Mouse (Mus musculus) forebrain, embryonic 11.5 days (tissue): ENCODE data around the gene Trmt61a. TPM values are rescaled to one million over a fixed set of nuclear protein-coding genes. Genes with fewer than 3 reads are reported as not detected.
A peak's percentile ranks its signal among the peaks of the same experiment; 100 is the strongest.

Experiments
- ATAC-seq: fragments of 200-750 bp; cut with Nextera tagmentation; replicated peaks from 2 replicates; pipeline ENCODE4 v1.8.0; 2017; ENCODE audit warnings: moderate TSS enrichment; ENCODE audit not compliant: low FRiP score
- DNase-seq: peaks from one replicate; pipeline ENCODE4 v3.0.0-alpha.2; 2017; ENCODE audit warnings: low spot score
- H3K27ac ChIP-seq: fragments of 300-500 bp; sonication (generic); 2 replicates; pipeline ENCODE4 v1.5.1; 2014; ENCODE audit warnings: low read depth, low read length
- H3K27me3 ChIP-seq: fragments of 300-500 bp; sonication (generic); 2 replicates; pipeline ENCODE4 v1.6.1; 2014; ENCODE audit warnings: mild to moderate bottlenecking, low read length, mixed read lengths; ENCODE audit not compliant: control insufficient read depth, insufficient read depth
- H3K36me3 ChIP-seq: fragments of 300-500 bp; sonication (generic); 2 replicates; pipeline ENCODE4 v1.6.1; 2014; ENCODE audit warnings: mild to moderate bottlenecking, low read length, moderate library complexity, mixed read lengths; ENCODE audit not compliant: control insufficient read depth, insufficient read depth
- H3K4me1 ChIP-seq: fragments of 300-500 bp; sonication (generic); replicated peaks from 2 replicates; pipeline ENCODE4 v1.6.1; 2014; ENCODE audit warnings: low read length, mixed read lengths; ENCODE audit not compliant: control insufficient read depth, insufficient read depth
- H3K4me2 ChIP-seq: fragments of 300-500 bp; sonication (generic); 2 replicates; pipeline ENCODE4 v1.6.1; 2014; ENCODE audit warnings: low read depth, mild to moderate bottlenecking, low read length, moderate library complexity, mixed read lengths; ENCODE audit not compliant: severe bottlenecking
- H3K4me3 ChIP-seq: fragments of 300-500 bp; sonication (generic); 2 replicates; pipeline ENCODE4 v1.5.1; 2014; ENCODE audit warnings: low read depth, low read length
- H3K9ac ChIP-seq: fragments of 300-500 bp; sonication (generic); 2 replicates; pipeline ENCODE4 v1.6.1; 2014; ENCODE audit warnings: low read length
- H3K9me3 ChIP-seq: fragments of 300-500 bp; sonication (generic); 2 replicates; pipeline ENCODE4 v1.6.1; 2016; ENCODE audit warnings: low read length, mixed read lengths; ENCODE audit not compliant: control insufficient read depth
- WGBS: fragments of 180-500 bp; shearing (Covaris S2); extraction: QIAGEN DNeasy Blood & Tissue Kit; methylation state at CpG from one replicate; pipeline ENCODE4 v1.1.7; 2014; 5-methylcytosine and 5-hydroxymethylcytosine counted together
- polyA plus RNA-seq: library from polyadenylated mRNA; unstranded; fragments of >200 nt; fragmentation: Nextera tagmentation; extraction: Ambion mirVana; gene quantifications from 2 replicates; pipeline ENCODE4 v1.2.1, GENCODE M21; 2014

Gene Trmt61a
- polyA plus RNA-seq, 1 experiment from 2014 or later: 12.9 TPM

- DNase-seq: no peak
- 31% methylated on average over 2 of the region's 2 CpGs for WGBS
These were observed 10.1 kb downstream of the Trmt61a start for GRCm38 (mm10) chr12:111688069-111688428.

GRCm38 (mm10) chr12:111689426-111689825, 11.5 kb downstream of the Trmt61a start:
- DNase-seq (no peak), ATAC-seq (no peak)
- H3K4me2 ChIP-seq: no peak overlapping the region
- H3K4me1 ChIP-seq: peaks cover 45% of the 10 kb centered on the region
- no peaks in the 10 kb centered on the region for H3K27me3 ChIP-seq
- no peaks in the 10 kb centered on the region for H3K9me3 ChIP-seq
- 90% methylated on average over 11 of the region's 11 CpGs for WGBS
- H3K9ac ChIP-seq: no peak overlapping the region
- H3K36me3 ChIP-seq: no peaks in the 10 kb centered on the region
- no peak overlapping the region for H3K4me3 ChIP-seq
- no peak overlapping the region for H3K27ac ChIP-seq

More at GRCm38 (mm10) chr12:111688069-111688428, 10.1 kb downstream of the Trmt61a start:
- H3K4me2 ChIP-seq: no peak overlapping the region
- H3K27me3 ChIP-seq: no peaks in the 10 kb centered on the region
- H3K9ac ChIP-seq: peak overlapping the region; percentile 52; the same call in 1 of the 2 replicates
- H3K9me3 ChIP-seq: no peaks in the 10 kb centered on the region
- no peak overlapping the region for H3K4me3 ChIP-seq
- H3K4me1 ChIP-seq: peaks cover 34% of the 10 kb centered on the region
- H3K27ac ChIP-seq: peak overlapping the region; percentile 68; the same call in 1 of the 2 replicates
- no peak for ATAC-seq
- H3K36me3 ChIP-seq: no peaks in the 10 kb centered on the region; the same call in 1 of the 2 replicates

- no peak overlapping the region for H3K4me2 ChIP-seq
These were observed 13.5 kb downstream of the Trmt61a start for GRCm38 (mm10) chr12:111691346-111691872.

GRCm38 (mm10) chr12:111692899-111693298, 15.0 kb downstream of the Trmt61a start:
- no peak overlapping the region for H3K4me3 ChIP-seq
- H3K27me3 ChIP-seq: no peaks in the 10 kb centered on the region
- DNase-seq (no peak), ATAC-seq (no peak)
- no peaks in the 10 kb centered on the region for H3K9me3 ChIP-seq
- peaks cover 56% of the 10 kb centered on the region for H3K4me1 ChIP-seq
- peak overlapping the region; percentile 58 for H3K9ac ChIP-seq
- H3K4me2 ChIP-seq: peak overlapping the region; percentile 40; the same call in 1 of the 2 replicates
- no peaks in the 10 kb centered on the region for H3K36me3 ChIP-seq
- 73% methylated on average over 5 of the region's 5 CpGs for WGBS
- peak overlapping the region; percentile 95 for H3K27ac ChIP-seq

More at GRCm38 (mm10) chr12:111691346-111691872, 13.5 kb downstream of the Trmt61a start:
- ATAC-seq: peak; percentile 19; the same call in 1 of the 2 replicates
- peak overlapping the region; percentile 95 for H3K27ac ChIP-seq
- WGBS: 6% methylated on average over 5 of the region's 5 CpGs
- H3K4me1 ChIP-seq: peaks cover 63% of the 10 kb centered on the region
- H3K4me3 ChIP-seq: no peak overlapping the region
- no peaks in the 10 kb centered on the region for H3K27me3 ChIP-seq
- H3K9ac ChIP-seq: peak overlapping the region; percentile 47
- peak; percentile 78 for DNase-seq
- H3K36me3 ChIP-seq: no peaks in the 10 kb centered on the region
- H3K9me3 ChIP-seq: no peaks in the 10 kb centered on the region

GRCm38 (mm10) chr12:111693341-111694270, 15.7 kb downstream of the Trmt61a start:
- peak overlapping the region; percentile 5; the same call in 1 of the 2 replicates for H3K4me3 ChIP-seq
- H3K36me3 ChIP-seq: no peaks in the 10 kb centered on the region
- DNase-seq (peak; percentile 94), ATAC-seq (peak; percentile 92)
- peak overlapping the region; percentile 95 for H3K27ac ChIP-seq
- WGBS: 10% methylated on average over 18 of the region's 18 CpGs
- H3K4me1 ChIP-seq: peaks cover 53% of the 10 kb centered on the region
- H3K27me3 ChIP-seq: no peaks in the 10 kb centered on the region
- H3K9ac ChIP-seq: peak overlapping the region; percentile 58
- peak overlapping the region; percentile 40 for H3K4me2 ChIP-seq
- no peaks in the 10 kb centered on the region for H3K9me3 ChIP-seq

GRCm38 (mm10) chr12:111694271-111694781, 16.4 kb downstream of the Trmt61a start:
- DNase-seq (peak; percentile 78), ATAC-seq (no peak; the same call in 1 of the 2 replicates)
- H3K4me1 ChIP-seq: peaks cover 53% of the 10 kb centered on the region
- peak overlapping the region; percentile 5; the same call in 1 of the 2 replicates for H3K4me3 ChIP-seq
- 1% methylated on average over 12 of the region's 12 CpGs for WGBS
- no peaks in the 10 kb centered on the region for H3K36me3 ChIP-seq
- H3K9me3 ChIP-seq: no peaks in the 10 kb centered on the region
- H3K27ac ChIP-seq: peak overlapping the region; percentile 95
- peak overlapping the region; percentile 58 for H3K9ac ChIP-seq
- H3K27me3 ChIP-seq: no peaks in the 10 kb centered on the region
- peak overlapping the region; percentile 40 for H3K4me2 ChIP-seq

GRCm38 (mm10) chr12:111694880-111695804, 17.2 kb downstream of the Trmt61a start:
- peak; percentile 79 for DNase-seq
- ATAC-seq: peak; percentile 33
- Histone ChIP-seq H3K4me1 (peaks cover 53% of the 10 kb centered on the region), H3K4me2 (peak overlapping the region; percentile 40; the same call in 1 of the 2 replicates), H3K9ac (peak overlapping the region; percentile 58), H3K36me3 (no peaks in the 10 kb centered on the region), H3K27ac (peak overlapping the region; percentile 95), H3K9me3 (no peaks in the 10 kb centered on the region), H3K27me3 (no peaks in the 10 kb centered on the region), H3K4me3 (no peak overlapping the region)
- WGBS: 35% methylated on average over 13 of the region's 13 CpGs
